In the genomic region with DNA sequence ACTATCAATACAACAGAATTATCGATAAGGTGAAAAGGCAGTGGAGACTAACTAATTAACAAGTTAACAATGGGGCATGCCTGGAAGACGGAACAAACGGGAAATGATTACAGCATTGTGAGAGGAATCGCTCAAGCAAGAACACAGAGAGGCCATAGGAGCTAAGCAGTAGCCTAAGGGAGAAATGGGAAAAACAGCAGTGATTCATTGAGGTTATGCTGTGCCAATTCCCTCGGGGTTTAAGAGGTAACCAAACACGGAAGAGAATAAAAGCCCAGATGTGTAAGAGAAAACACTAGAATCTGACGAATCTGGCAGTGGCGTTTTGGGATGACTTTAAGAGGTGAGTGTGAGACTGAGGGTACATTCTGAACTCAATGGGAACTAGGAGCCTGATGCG, we compare ENCODE assay signal across 22 mouse cellular contexts.
A peak's percentile ranks its signal among the peaks of the same experiment; 100 is the strongest.
DNase-seq lines count a peak whose midpoint lies in the region; ATAC-seq and TF ChIP-seq lines count a peak whose summit lies in the region.
"Had no signal": no experiment of that assay in that cellular context is flagged by ENCODE, and none has a peak within 500 bp of the region (broad histone marks: within the 10 kb centered on the region; RNA-seq: fewer than 3 reads in every experiment).

No protein-coding gene starts in this region.

- H3K4me3 ChIP-seq in heart, embryonic 12.5 days, result no peak overlapping the region
- no peak overlapping the region for H3K4me3 ChIP-seq in heart, adult 2 months
- no peak overlapping the region for H3K4me3 ChIP-seq in midbrain, embryonic 14.5 days (replicated peaks; ENCODE audit: low read depth, low read length)
- H3K4me3 ChIP-seq in midbrain, embryonic 15.5 days, result no peak overlapping the region
- no peak overlapping the region for H3K4me3 ChIP-seq in limb, embryonic 14.5 days (replicated peaks; ENCODE audit: low read length)
- H3K4me3 ChIP-seq: forebrain, embryonic 10.5 days; gastrocnemius, adult 2 months; heart, embryonic 13.5 days; intestine, embryonic 15.5 days; midbrain, embryonic 13.5 days; myocyte had no signal

- no peak for ATAC-seq in heart, embryonic 12.5 days (ENCODE audit: insufficient number of reproducible peaks, low FRiP score)
- no peak for ATAC-seq in midbrain, embryonic 14.5 days (ENCODE audit: low FRiP score, low TSS enrichment)
- ATAC-seq in midbrain, embryonic 15.5 days (replicated peaks), result no peak
- peak; percentile 34; the same call in 1 of the 2 replicates for ATAC-seq in limb, embryonic 14.5 days (ENCODE audit: low FRiP score, low read depth)
- ATAC-seq: forebrain, postnatal 0 days; intestine, embryonic 15.5 days; liver, postnatal 0 days; midbrain, embryonic 13.5 days had no signal

- no peak for DNase-seq in heart, adult 2 months
- peak; percentile 9 for DNase-seq in midbrain, embryonic 14.5 days
- DNase-seq in embryo, embryonic 11 days, result peak; percentile 30
- no peak for DNase-seq in limb, embryonic 14.5 days (ENCODE audit: low spot score)
- no peak for DNase-seq in urinary bladder, postnatal 4 days (ENCODE audit: low spot score in 2 of 2)
- DNase-seq in layer of hippocampus, adult 9-11 months, result no peak
- DNase-seq: adrenal gland, adult 8-10 months; B cell, adult 2 months; cerebellum, adult 9-11 months; forebrain, postnatal 0 days; gastrocnemius, adult 2 months; kidney, adult 9 months; liver, postnatal 0 days; lung, postnatal 10 days; thymus, adult 2 months had no signal

- intact Hi-C loops in heart, adult 2 months (cut with DNase I), result no loop called here

- 0 out of 2 replicates have a peak overlapping the region, but pooled peaks have one; percentile 29 for H3K4me2 ChIP-seq in heart, embryonic 12.5 days
- no peak overlapping the region for H3K4me2 ChIP-seq in midbrain, embryonic 14.5 days (ENCODE audit: low read length)
- H3K4me2 ChIP-seq in midbrain, embryonic 15.5 days, result no peak overlapping the region
- no peak overlapping the region for H3K4me2 ChIP-seq in limb, embryonic 14.5 days (replicated peaks; ENCODE audit: low read depth, low read length, severe bottlenecking)
- H3K4me2 ChIP-seq: heart, embryonic 13.5 days; intestine, embryonic 15.5 days; midbrain, embryonic 13.5 days had no signal

- no peak for TF ChIP-seq POLR2A in heart, adult 2 months (IDR thresholded peaks at IDR 0.05; ENCODE audit: insufficient read depth, low read depth, low read length)
- no peak for TF ChIP-seq POLR2A in limb, embryonic 14.5 days (IDR thresholded peaks at IDR 0.05; ENCODE audit: borderline replicate concordance, extremely low read depth, insufficient read depth, insufficient read length)

- no peak overlapping the region for H3K27ac ChIP-seq in heart, embryonic 12.5 days (ENCODE audit: poor library complexity, severe bottlenecking)
- H3K27ac ChIP-seq in heart, adult 2 months, result no peak overlapping the region
- no peak overlapping the region for H3K27ac ChIP-seq in midbrain, embryonic 14.5 days (replicated peaks; ENCODE audit: low read depth, low read length)
- H3K27ac ChIP-seq in midbrain, embryonic 15.5 days, result no peak overlapping the region
- H3K27ac ChIP-seq in limb, embryonic 14.5 days (replicated peaks; ENCODE audit: low read depth, low read length), result no peak overlapping the region
- H3K27ac ChIP-seq: forebrain, embryonic 10.5 days; gastrocnemius, adult 2 months; heart, embryonic 13.5 days; intestine, embryonic 15.5 days; midbrain, embryonic 13.5 days had no signal

- TF ChIP-seq CTCF in heart, adult 2 months (IDR thresholded peaks at IDR 0.05), result no peak

- no peaks in the 10 kb centered on the region for H3K79me2 ChIP-seq in heart, adult 2 months (replicated peaks; ENCODE audit: control insufficient read depth, insufficient read depth, low read length)

- no peak for TF ChIP-seq EP300 in heart, adult 2 months (IDR thresholded peaks at IDR 0.05; ENCODE audit: insufficient read depth, low read depth, low read length)

- H3K36me3 ChIP-seq in heart, embryonic 12.5 days, result no peaks in the 10 kb centered on the region
- no peaks in the 10 kb centered on the region for H3K36me3 ChIP-seq in heart, adult 2 months (ENCODE audit: control insufficient read depth, insufficient read depth, low read length)
- no peaks in the 10 kb centered on the region for H3K36me3 ChIP-seq in midbrain, embryonic 14.5 days (ENCODE audit: control insufficient read depth, insufficient read depth, low read length)
- H3K36me3 ChIP-seq in midbrain, embryonic 15.5 days (replicated peaks), result no peaks in the 10 kb centered on the region
- H3K36me3 ChIP-seq in limb, embryonic 14.5 days (ENCODE audit: control insufficient read depth, insufficient read depth, low read length), result no peaks in the 10 kb centered on the region
- H3K36me3 ChIP-seq: forebrain, embryonic 10.5 days; heart, embryonic 13.5 days; intestine, embryonic 15.5 days; midbrain, embryonic 13.5 days had no signal

- H3K9ac ChIP-seq in heart, embryonic 12.5 days, result no peak overlapping the region
- H3K9ac ChIP-seq in heart, adult 2 months (ENCODE audit: low read depth, low read length), result no peak overlapping the region
- H3K9ac ChIP-seq in midbrain, embryonic 14.5 days (replicated peaks; ENCODE audit: low read length), result no peak overlapping the region
- no peak overlapping the region for H3K9ac ChIP-seq in midbrain, embryonic 15.5 days
- H3K9ac ChIP-seq in limb, embryonic 14.5 days (ENCODE audit: low read depth, low read length, severe bottlenecking), result no peak overlapping the region
- H3K9ac ChIP-seq: forebrain, postnatal 0 days; heart, embryonic 13.5 days; intestine, embryonic 15.5 days; liver, postnatal 0 days; midbrain, embryonic 13.5 days had no signal

- no peaks in the 10 kb centered on the region for H3K4me1 ChIP-seq in heart, embryonic 12.5 days (replicated peaks)
- H3K4me1 ChIP-seq in heart, adult 2 months (ENCODE audit: control insufficient read depth, insufficient read depth, low read length), result no peaks in the 10 kb centered on the region
- no peaks in the 10 kb centered on the region for H3K4me1 ChIP-seq in midbrain, embryonic 14.5 days (ENCODE audit: control insufficient read depth, insufficient read depth, low read length)
- H3K4me1 ChIP-seq in midbrain, embryonic 15.5 days, result no peaks in the 10 kb centered on the region
- no peaks in the 10 kb centered on the region for H3K4me1 ChIP-seq in limb, embryonic 14.5 days (ENCODE audit: control insufficient read depth, insufficient read depth, low read length)
- H3K4me1 ChIP-seq: heart, embryonic 13.5 days; intestine, embryonic 15.5 days; midbrain, embryonic 13.5 days had no signal

- no peaks in the 10 kb centered on the region for H3K27me3 ChIP-seq in heart, embryonic 12.5 days (replicated peaks)
- H3K27me3 ChIP-seq in heart, adult 2 months (ENCODE audit: control insufficient read depth, insufficient read depth, low read length), result no peaks in the 10 kb centered on the region
- H3K27me3 ChIP-seq in midbrain, embryonic 14.5 days (ENCODE audit: control insufficient read depth, insufficient read depth, low read length), result no peaks in the 10 kb centered on the region
- no peaks in the 10 kb centered on the region for H3K27me3 ChIP-seq in midbrain, embryonic 15.5 days (replicated peaks)
- no peaks in the 10 kb centered on the region for H3K27me3 ChIP-seq in limb, embryonic 14.5 days (ENCODE audit: control insufficient read depth, insufficient read depth, low read length)
- H3K27me3 ChIP-seq: heart, embryonic 13.5 days; intestine, embryonic 15.5 days; midbrain, embryonic 13.5 days had no signal

- no peaks in the 10 kb centered on the region for H3K9me3 ChIP-seq in heart, embryonic 12.5 days (replicated peaks)
- no peaks in the 10 kb centered on the region for H3K9me3 ChIP-seq in midbrain, embryonic 14.5 days (ENCODE audit: control insufficient read depth, low read length)
- H3K9me3 ChIP-seq in midbrain, embryonic 15.5 days, result no peaks in the 10 kb centered on the region
- H3K9me3 ChIP-seq in limb, embryonic 14.5 days (ENCODE audit: control insufficient read depth, low read length), result no peaks in the 10 kb centered on the region
- H3K9me3 ChIP-seq: forebrain, embryonic 10.5 days; heart, embryonic 13.5 days; intestine, embryonic 15.5 days; midbrain, embryonic 13.5 days had no signal

- 58% methylated on average over 9 of the region's 9 CpGs for WGBS in heart, embryonic 12.5 days
- WGBS in heart, adult 2 months, result 63% methylated on average over 9 of the region's 9 CpGs
- WGBS in midbrain, embryonic 14.5 days, result 48% methylated on average over 9 of the region's 9 CpGs
- WGBS in midbrain, embryonic 15.5 days, result 53% methylated on average over 9 of the region's 9 CpGs
- 41% methylated on average over 9 of the region's 9 CpGs for WGBS in limb, embryonic 14.5 days

Comparison
In these comparisons a context has a peak if more than half of its experiments do, and no peak if none do; other contexts are left out.
1. DNase-seq: peak in midbrain, embryonic 14.5 days (single experiment) and embryo, embryonic 11 days (single experiment); none in heart, adult 2 months (0 of 2), limb, embryonic 14.5 days (single experiment), urinary bladder, postnatal 4 days (0 of 2) and layer of hippocampus, adult 9-11 months (single experiment).